Mouse (Mus musculus) adrenal gland, postnatal 10 days (tissue): ENCODE measurements around the gene Aco2. TPM values are rescaled to one million over a fixed set of nuclear protein-coding genes. Genes with fewer than 3 reads are reported as not detected.
A peak's percentile ranks its signal among the peaks of the same experiment; 100 is the strongest.

Source experiments
- DNase-seq: peaks from one replicate; pipeline ENCODE4 v3.0.0; 2021; ENCODE audit warnings: mixed read lengths
- total RNA-seq, 2 experiments: library from RNA; stranded (reverse); gene quantifications; 2 replicates each; pipeline ENCODE4 v1.2.3; 2021

Aco2 gene
- total RNA-seq, 2 experiments from 2014 or later: 2,299 to 2,557 TPM

GRCm38 (mm10) chr15:81951159-81951558 lies 79.0 kb downstream of the Aco2 start:
- DNase-seq: no peak

- no peak for DNase-seq
Observed at GRCm38 (mm10) chr15:81952310-81952709, 80.2 kb downstream of the Aco2 start.

- no peak for DNase-seq
Observed at GRCm38 (mm10) chr15:81954151-81954583, 82.1 kb downstream of the Aco2 start.

DNA sequence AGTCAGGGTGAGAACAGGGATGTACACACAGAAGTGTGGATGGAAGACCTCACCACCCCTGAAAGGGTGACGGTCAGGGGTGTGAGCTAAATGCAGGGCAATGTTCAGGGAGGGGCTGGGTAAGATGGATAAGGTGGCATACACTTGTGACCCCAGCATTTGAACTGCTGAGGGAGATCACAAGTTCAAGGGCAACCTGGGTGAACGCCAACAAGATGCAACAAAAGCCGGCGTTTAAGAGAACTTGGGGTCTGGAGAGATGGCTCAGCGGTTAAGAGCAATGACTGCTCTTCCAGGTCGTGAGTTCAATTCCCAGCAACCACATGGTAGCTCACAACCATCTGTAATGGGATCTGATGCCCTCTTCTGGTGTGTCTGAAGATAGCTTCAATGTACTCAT lies 82.6 kb downstream of the Aco2 start:
- no peak for DNase-seq

DNA sequence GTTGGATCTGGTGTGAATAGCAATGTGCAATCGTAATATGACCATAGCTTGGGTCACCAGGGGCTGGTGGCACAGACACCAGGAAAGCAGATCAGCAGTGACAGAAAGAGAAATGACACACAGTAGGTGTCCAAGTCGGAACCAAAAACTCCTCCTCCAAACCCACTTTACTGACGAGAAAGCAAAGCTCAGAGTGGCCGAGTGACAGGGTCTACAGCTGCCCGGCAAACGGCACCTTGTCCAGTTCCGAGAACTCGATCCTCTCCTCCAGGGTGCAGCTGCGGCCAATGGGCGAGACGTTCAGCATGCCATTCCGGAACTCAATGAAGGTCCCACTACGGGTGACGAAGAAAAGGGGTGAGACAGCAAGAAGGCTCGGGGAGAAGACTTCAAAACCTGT lies 83.3 kb downstream of the Aco2 start:
- no peak for DNase-seq

DNA sequence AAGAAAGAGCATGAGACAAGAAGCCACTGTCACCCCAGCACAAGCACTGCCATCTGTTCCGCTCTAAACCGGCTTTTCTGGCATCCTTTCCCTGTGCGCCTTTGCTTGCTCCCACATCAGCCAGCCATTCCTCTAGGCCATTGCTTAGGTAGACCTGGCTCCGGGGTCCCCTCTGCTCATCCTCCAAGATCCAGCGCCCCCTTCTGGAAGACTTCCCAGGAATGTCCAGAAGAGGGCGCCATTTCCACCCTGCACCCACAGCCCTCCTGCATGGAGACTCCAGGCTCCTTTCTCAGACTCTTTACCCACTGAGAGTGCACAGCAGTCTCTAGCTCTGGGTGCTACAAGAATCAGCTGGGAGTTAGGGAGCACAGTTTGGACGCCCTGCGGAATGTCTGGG lies 84.3 kb downstream of the Aco2 start:
- DNase-seq: peak; percentile 74

DNA sequence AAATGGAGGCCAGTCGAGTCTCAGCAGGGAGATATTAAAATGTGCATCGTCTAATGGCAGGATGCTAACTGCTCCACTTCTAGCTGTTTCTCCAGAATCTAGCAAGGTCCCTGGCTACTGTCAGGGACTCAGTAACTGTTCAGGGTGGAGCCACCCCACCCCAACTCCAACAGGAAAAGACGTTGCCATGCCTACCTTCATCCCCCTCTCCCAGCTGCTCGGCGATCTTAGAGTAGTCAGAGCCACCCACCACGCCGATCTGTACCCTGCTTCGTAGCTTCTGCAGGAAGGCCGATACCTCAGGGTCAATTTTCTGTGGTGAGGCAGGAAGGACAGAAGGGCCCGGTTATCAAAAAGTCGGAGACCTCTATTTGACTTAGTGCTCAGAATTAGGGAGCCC lies 85.5 kb downstream of the Aco2 start:
- DNase-seq: no peak

- DNase-seq: no peak
Observed at GRCm38 (mm10) chr15:81958906-81959305, 86.8 kb downstream of the Aco2 start.

GRCm38 (mm10) chr15:81960171-81961077 lies 88.3 kb downstream of the Aco2 start, which contains the start of gene Pmm1:
TSS of gene Pmm1 (minus strand) at chr15:81960930.
- DNase-seq: peak; percentile 99

GRCm38 (mm10) chr15:81961078-81961451 lies 89.0 kb downstream of the Aco2 start:
- DNase-seq: no peak

DNA sequence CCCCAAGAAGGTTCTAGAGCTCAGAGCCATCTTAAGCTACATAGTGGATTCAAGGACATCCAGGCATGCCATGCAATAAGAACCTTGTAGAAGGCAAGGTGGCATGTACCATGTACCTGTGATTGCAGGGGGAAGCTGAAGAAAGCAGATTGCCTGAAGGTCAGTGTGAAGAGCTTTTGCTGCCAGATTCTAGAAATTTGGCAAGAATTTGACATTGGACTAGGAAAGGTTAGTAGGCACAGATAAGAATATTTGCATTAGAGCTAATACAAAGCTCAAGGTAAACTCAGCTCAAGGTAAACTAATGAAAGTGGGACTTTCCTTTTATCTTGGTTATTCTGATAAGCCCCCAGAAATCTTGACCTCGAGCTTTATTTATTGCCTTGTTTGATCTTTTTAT lies 92.2 kb downstream of the Aco2 start:
- no peak for DNase-seq

Other genes starting within 250 kb of the Aco2 start
- 10 to 100 TPM; 16.4 to 19.7 TPM for gene L3mbtl2, start 208.4 kb upstream of the Aco2 start, total RNA-seq
- gene Chadl, start 175.0 kb upstream of the Aco2 start, total RNA-seq: 1 to 10 TPM; 3.6 to 5.1 TPM
- gene Zc3h7b, start 127.3 kb upstream of the Aco2 start, total RNA-seq: 10 to 100 TPM; 73.2 to 78.2 TPM
- gene Rangap1, start 126.8 kb upstream of the Aco2 start, total RNA-seq: 10 to 100 TPM; 48.5 to 49.2 TPM
- gene Tef, start 69.9 kb upstream of the Aco2 start, total RNA-seq: 10 to 100 TPM; 68.4 to 74.1 TPM
- gene Tob2, start 13.5 kb upstream of the Aco2 start, total RNA-seq: 100 to 1,000 TPM; 108 to 183 TPM
- gene Phf5a, start 398 bp upstream of the Aco2 start, total RNA-seq: 10 to 100 TPM; 58.8 to 62.9 TPM
- gene Polr3h, start 53.9 kb downstream of the Aco2 start, total RNA-seq: 10 to 100 TPM; 15.5 to 19.1 TPM
- gene Csdc2, start 64.5 kb downstream of the Aco2 start, total RNA-seq: 10 to 100 TPM; 16.9 to 27.9 TPM
- 10 to 100 TPM; 81.4 to 94.8 TPM for gene Pmm1, start 88.6 kb downstream of the Aco2 start, total RNA-seq
- not detected for gene 1700029P11Rik, start 108.2 kb downstream of the Aco2 start, total RNA-seq
- gene Xrcc6, start 115.5 kb downstream of the Aco2 start, total RNA-seq: 100 to 1,000 TPM; 122 to 139 TPM
- gene Desi1, start 161.6 kb downstream of the Aco2 start, total RNA-seq: 10 to 100 TPM; 51.9 to 60.3 TPM
- gene Snu13, start 175.3 kb downstream of the Aco2 start, total RNA-seq: 10 to 100 TPM; 76.1 to 84.1 TPM
- gene 4930407I10Rik, start 186.8 kb downstream of the Aco2 start, total RNA-seq: not detected
- gene Mei1, start 197.7 kb downstream of the Aco2 start, total RNA-seq: 1 to 10 TPM in 1 of 2 experiments, under 1 TPM in 1; 0.93 to 2.0 TPM